Mouse (Mus musculus) brain, embryonic 14.5 days (tissue): Measurements from ENCODE around the gene Eif4e.

Experiments used
- CTCF ChIP-seq: fragments of 200-500 bp; IDR thresholded peaks from 2 replicates; pipeline ENCODE4 v1.5.1; 2012; ENCODE audit warnings: inconsistent platforms, mild to moderate bottlenecking, moderate library complexity, borderline replicate concordance; ENCODE audit not compliant: insufficient read depth, insufficient read length; ENCODE audit errors: extremely low read depth
- POLR2A ChIP-seq: fragments of 200-500 bp; IDR thresholded peaks from 2 replicates; pipeline ENCODE4 v1.6.1; 2012; ENCODE audit warnings: mild to moderate bottlenecking, inconsistent platforms, borderline replicate concordance; ENCODE audit not compliant: poor library complexity, insufficient read depth, insufficient read length, severe bottlenecking; ENCODE audit errors: extremely low read depth

DNA sequence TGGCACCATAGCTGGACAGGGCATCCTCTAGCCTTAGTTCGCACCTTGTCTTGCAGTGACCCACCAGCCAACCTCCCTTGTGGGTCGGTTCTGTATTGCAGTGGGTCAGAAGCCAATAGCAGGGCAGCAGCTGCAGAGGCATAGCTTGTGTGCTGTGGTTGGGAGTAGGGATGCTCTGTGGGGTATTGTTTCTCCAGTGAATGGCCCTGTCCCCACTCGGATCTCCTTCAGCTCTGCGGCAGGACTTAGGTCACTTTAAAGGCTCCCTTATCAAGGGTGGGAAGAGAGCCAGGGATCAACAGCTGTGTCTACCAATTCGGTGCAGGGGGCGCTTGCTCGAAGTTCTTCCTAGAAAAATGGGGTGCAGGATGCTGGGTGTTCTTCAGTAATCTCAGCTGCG, 67.2 kb downstream of the Eif4e start:
- no peak for TF ChIP-seq CTCF
- TF ChIP-seq POLR2A: no peak
